Mouse (Mus musculus) G1E (cell line): ENCODE measurements around the gene Whrn.

ENCODE experiments used
- CTCF ChIP-seq: IDR thresholded peaks from 2 replicates; pipeline ENCODE4 v1.5.1; 2012; ENCODE audit warnings: low read depth, low read length, inconsistent platforms, mixed read lengths
- GATA1 ChIP-seq: IDR thresholded peaks from 2 replicates; pipeline ENCODE4 v1.6.1; 2012; ENCODE audit warnings: borderline replicate concordance, low read length, inconsistent platforms, mixed read lengths
- GATA2 ChIP-seq: IDR thresholded peaks from 2 replicates; pipeline ENCODE4 v1.6.1; 2012; ENCODE audit warnings: low read depth, low read length, inconsistent platforms, borderline replicate concordance
- TAL1 ChIP-seq: conservative IDR thresholded peaks from 2 replicates; pipeline ENCODE4 v1.6.1; 2012; ENCODE audit warnings: low read depth, low read length, inconsistent platforms, mixed read lengths

GRCm38 (mm10) chr4:63495915-63496278 is at the start of gene Whrn:
- no peak for TF ChIP-seq CTCF
- TF ChIP-seq TAL1, result no peak
- no peak for TF ChIP-seq GATA1
- TF ChIP-seq GATA2, result no peak
